Mouse (Mus musculus): ENCODE data around the gene Tbx4.

DNA sequence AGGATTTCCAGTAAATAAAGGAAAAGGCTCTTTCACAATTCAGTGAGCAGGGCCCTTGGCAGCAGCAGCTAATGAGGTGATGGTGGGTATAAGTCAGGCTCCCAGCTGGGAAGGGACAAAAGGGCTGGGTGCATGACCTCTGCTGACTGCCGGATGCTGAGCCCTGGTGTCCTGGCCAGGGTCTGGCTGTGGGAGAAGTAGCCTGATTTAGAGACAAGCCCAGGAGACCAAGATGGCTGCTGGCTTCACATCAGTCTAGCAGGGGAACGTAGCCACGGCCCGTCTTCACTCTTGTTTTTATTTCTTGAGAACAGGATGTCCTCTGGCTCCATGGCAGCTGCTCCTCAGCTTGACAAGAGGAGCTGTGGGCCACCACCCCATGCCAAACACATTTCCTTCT lies 39.7 kb upstream of the Tbx4 start:
- TF ChIP-seq EP300 (IDR thresholded peaks at IDR 0.05; ENCODE audit: low read depth in 1 of 2, low read length in 2 of 2) (no peak), RAD21 (IDR thresholded peaks at IDR 0.05; ENCODE audit: low read depth, low read length) (no peak), CHD2 (IDR thresholded peaks at IDR 0.05; ENCODE audit: low read length) (no peak)

All from MEL (cell line).